22 mouse cellular contexts compared by ENCODE assay signal in genomic region chr7:144248686-144249422, GRCm38 (mm10).
DNase-seq lines count a peak whose midpoint lies in the region; ATAC-seq and TF ChIP-seq lines count a peak whose summit lies in the region.
"Had no signal": no experiment of that assay in that cellular context is flagged by ENCODE, and none has a peak within 500 bp of the region (broad histone marks: within the 10 kb centered on the region; RNA-seq: fewer than 3 reads in every experiment).

No protein-coding gene starts in this region.

- H3K4me1 ChIP-seq in lung, postnatal 0 days (ENCODE audit: insufficient read depth, low read depth, low read length) = no peaks in the 10 kb centered on the region
- H3K4me1 ChIP-seq in cortical plate, adult 2 months (ENCODE audit: control insufficient read depth, insufficient read depth, low read length) = peaks cover 5% of the 10 kb centered on the region
- H3K4me1 ChIP-seq: embryonic facial prominence, embryonic 12.5 days; hindbrain, embryonic 15.5 days; limb, embryonic 10.5 days had no signal

- H3K36me3 ChIP-seq in lung, postnatal 0 days (ENCODE audit: insufficient read depth, low read length) = no peaks in the 10 kb centered on the region
- H3K36me3 ChIP-seq: embryonic facial prominence, embryonic 12.5 days; hindbrain, embryonic 15.5 days; limb, embryonic 10.5 days had no signal

- H3K27ac ChIP-seq in gastrocnemius, adult 2 months = no peak overlapping the region
- H3K27ac ChIP-seq in lung, postnatal 0 days (ENCODE audit: low read length) = no peak overlapping the region
- H3K27ac ChIP-seq in cortical plate, adult 2 months (ENCODE audit: insufficient read depth, low read length) = no peak overlapping the region
- H3K27ac ChIP-seq: embryonic facial prominence, embryonic 12.5 days; forebrain, embryonic 13.5 days; hindbrain, embryonic 15.5 days; limb, embryonic 10.5 days had no signal

- TF ChIP-seq POLR2A in cortical plate, adult 2 months (IDR thresholded peaks at IDR 0.05; ENCODE audit: extremely low read depth, insufficient read depth, low read length) = no peak

- ATAC-seq in lung, postnatal 0 days = no peak
- no peak for ATAC-seq in CD4-positive, CD25-positive, alpha-beta regulatory T cell, adult 4 months
- ATAC-seq: forebrain, embryonic 13.5 days had no signal

- H3K9ac ChIP-seq in lung, postnatal 0 days (replicated peaks; ENCODE audit: low read depth) = no peak overlapping the region
- H3K9ac ChIP-seq: embryonic facial prominence, embryonic 12.5 days; forebrain, embryonic 13.5 days; hindbrain, embryonic 15.5 days had no signal

- H3K4me2 ChIP-seq in lung, postnatal 0 days (replicated peaks; ENCODE audit: low read depth, low read length) = no peak overlapping the region
- H3K4me2 ChIP-seq: embryonic facial prominence, embryonic 12.5 days; forebrain, embryonic 13.5 days; hindbrain, embryonic 15.5 days had no signal

- TF ChIP-seq EP300 in lung, postnatal 0 days (IDR thresholded peaks at IDR 0.05) = no peak

- H3K27me3 ChIP-seq in lung, postnatal 0 days (replicated peaks; ENCODE audit: insufficient read depth, low read length) = no peaks in the 10 kb centered on the region
- H3K27me3 ChIP-seq: embryonic facial prominence, embryonic 12.5 days; forebrain, embryonic 13.5 days; hindbrain, embryonic 15.5 days had no signal

- intact Hi-C loops in gastrocnemius, adult 2 months (cut with DNase I) = no loop called here

- 42% methylated on average over 2 of the region's 2 CpGs for WGBS in lung, postnatal 0 days

- no peak overlapping the region for H3K4me3 ChIP-seq in gastrocnemius, adult 2 months
- no peak overlapping the region for H3K4me3 ChIP-seq in lung, postnatal 0 days (ENCODE audit: low read depth, low read length)
- H3K4me3 ChIP-seq in cortical plate, adult 2 months (ENCODE audit: insufficient read depth, low read length) = no peak overlapping the region
- H3K4me3 ChIP-seq: embryonic facial prominence, embryonic 12.5 days; erythroblast, embryonic 14.5 days; forebrain, embryonic 13.5 days; hindbrain, embryonic 15.5 days; limb, embryonic 10.5 days had no signal

- TF ChIP-seq CTCF in gastrocnemius, adult 2 months (IDR thresholded peaks at IDR 0.05) = no peak
- TF ChIP-seq CTCF in lung, postnatal 0 days (IDR thresholded peaks at IDR 0.05) = 0 out of 2 replicates have a peak, but pooled peaks have one; percentile 8
- 0 out of 2 replicates have a peak, but pooled peaks have one; percentile 22 for TF ChIP-seq CTCF in cortical plate, adult 2 months (IDR thresholded peaks at IDR 0.05; ENCODE audit: extremely low read depth, insufficient read depth, low read length)

- peak; percentile 4 for DNase-seq in gastrocnemius, adult 2 months
- no peak for DNase-seq in gastrocnemius, postnatal 10 days
- DNase-seq in lung, postnatal 0 days (ENCODE audit: low spot score) = no peak
- no peak for DNase-seq in lung, postnatal 36 days
- DNase-seq in ES-CJ7 (ENCODE audit: low read depth, low spot score) = peak; percentile 68
- DNase-seq in adrenal gland, adult (ENCODE audit: inconsistent age in 2 of 2, low spot score in 1 of 2) = no peak
- DNase-seq: adrenal gland, postnatal 14 days; cerebellum, adult 11-12 months; cerebellum, postnatal 25 days; heart, adult 18-20 months; heart, postnatal 36 days; kidney, adult 11 months; lung, adult 2 months; lung, postnatal 4 days; right cerebral cortex, postnatal 4 days had no signal

- no peaks in the 10 kb centered on the region for H3K9me3 ChIP-seq in lung, postnatal 0 days (ENCODE audit: low read length)
- H3K9me3 ChIP-seq: embryonic facial prominence, embryonic 12.5 days; forebrain, embryonic 13.5 days; hindbrain, embryonic 15.5 days; limb, embryonic 10.5 days had no signal

Comparison
In these comparisons a context has a peak if more than half of its experiments do, and no peak if none do; other contexts are left out.
1. DNase-seq: peak in gastrocnemius, adult 2 months (single experiment) and ES-CJ7 (single experiment); none in gastrocnemius, postnatal 10 days (single experiment), lung, postnatal 0 days (single experiment), lung, postnatal 36 days (single experiment) and adrenal gland, adult (0 of 2).